Mouse (Mus musculus): ENCODE measurements around the gene Olfr1196. TPM values are rescaled to one million over a fixed set of nuclear protein-coding genes. Genes with fewer than 3 reads are reported as not detected.
"Not testable (repeated sequence)": the region's sequence is repeated elsewhere in the genome, so short reads cannot be mapped to it uniquely, and the experiment has no call there.

Gene Olfr1196
- polyA plus RNA-seq (2015; fragmentation: Nextera tagmentation; extraction: Ambion mirVana): not detected in 2 replicates

- H3K4me2 ChIP-seq: no peak within 1 kb of the TSS
- H3K27me3 ChIP-seq: no peaks in the 10 kb centered on the region
- ATAC-seq (ENCODE audit: low FRiP score, low read depth): no peak
- no peak within 1 kb of the TSS for H3K27ac ChIP-seq (replicated peaks)
- WGBS: 80% methylated on average over 2 of the region's 2 CpGs
- H3K9me3 ChIP-seq: no peaks in the 10 kb centered on the region
- no peak within 1 kb of the TSS for H3K4me3 ChIP-seq
- no peaks in the 10 kb centered on the region for H3K36me3 ChIP-seq
- no peaks in the 10 kb centered on the region for H3K4me1 ChIP-seq (replicated peaks)
- no peak within 1 kb of the TSS for H3K9ac ChIP-seq
These were observed at the start of gene Olfr1196 for GRCm38 (mm10) chr2:88704497-88704896. Gene Olfr1196, minus strand, starts transcription at chr2:88704597.

GRCm38 (mm10) chr2:88751270-88751669 lies 46.9 kb upstream of the Olfr1196 start, which contains the start of gene Olfr1198:
Gene Olfr1198, minus strand, starts transcription at chr2:88751370.
- Histone ChIP-seq H3K36me3 (no peaks in the 10 kb centered on the region), H3K9ac (no peak within 1 kb of the TSS), H3K4me3 (no peak within 1 kb of the TSS), H3K9me3 (no peaks in the 10 kb centered on the region), H3K4me1 (replicated peaks) (no peaks in the 10 kb centered on the region), H3K27ac (replicated peaks) (no peak within 1 kb of the TSS), H3K27me3 (no peaks in the 10 kb centered on the region), H3K4me2 (no peak within 1 kb of the TSS)
- WGBS: 78% methylated on average over 2 of the region's 2 CpGs
- no peak for ATAC-seq (ENCODE audit: low FRiP score, low read depth)

- H3K4me1 ChIP-seq (replicated peaks): no peaks in the 10 kb centered on the region
- no peak overlapping the region for H3K27ac ChIP-seq (replicated peaks)
- H3K4me3 ChIP-seq: no peak overlapping the region
- no peaks in the 10 kb centered on the region for H3K9me3 ChIP-seq
- no peaks in the 10 kb centered on the region for H3K27me3 ChIP-seq
- no peak overlapping the region for H3K9ac ChIP-seq
- ATAC-seq (ENCODE audit: low FRiP score, low read depth): no peak
- H3K4me2 ChIP-seq: no peak overlapping the region
- 75% methylated on average over 3 of the region's 3 CpGs for WGBS
- no peaks in the 10 kb centered on the region for H3K36me3 ChIP-seq
These were observed 39.0 kb upstream of the Olfr1196 start for GRCm38 (mm10) chr2:88743379-88743778.

- Histone ChIP-seq H3K9me3 (no peaks in the 10 kb centered on the region), H3K9ac (no peak within 1 kb of the TSS), H3K4me1 (replicated peaks) (no peaks in the 10 kb centered on the region), H3K4me3 (no peak within 1 kb of the TSS), H3K36me3 (no peaks in the 10 kb centered on the region), H3K27me3 (no peaks in the 10 kb centered on the region), H3K27ac (replicated peaks) (no peak within 1 kb of the TSS), H3K4me2 (no peak within 1 kb of the TSS)
- no peak for ATAC-seq (ENCODE audit: low FRiP score, low read depth)
- WGBS: 82% methylated on average over 1 of the region's 1 CpGs
These were observed 27.9 kb upstream of the Olfr1196 start, which contains the start of gene Olfr1197 for GRCm38 (mm10) chr2:88732266-88732665. Gene Olfr1197, minus strand, starts transcription at chr2:88732366.

GRCm38 (mm10) chr2:88689087-88689486 lies 15.3 kb downstream of the Olfr1196 start, which contains the start of gene Olfr1195:
Gene Olfr1195, minus strand, starts transcription at chr2:88689187.
- no peak within 1 kb of the TSS for H3K27ac ChIP-seq (replicated peaks)
- no peaks in the 10 kb centered on the region for H3K9me3 ChIP-seq
- H3K4me3 ChIP-seq: no peak within 1 kb of the TSS
- no peak within 1 kb of the TSS for H3K4me2 ChIP-seq
- H3K27me3 ChIP-seq: no peaks in the 10 kb centered on the region
- no peaks in the 10 kb centered on the region for H3K36me3 ChIP-seq
- no peaks in the 10 kb centered on the region for H3K4me1 ChIP-seq (replicated peaks)
- ATAC-seq (ENCODE audit: low FRiP score, low read depth): no peak
- H3K9ac ChIP-seq: no peak within 1 kb of the TSS

GRCm38 (mm10) chr2:88675328-88675727 lies 29.1 kb downstream of the Olfr1196 start, which contains the start of gene Olfr1193:
Gene Olfr1193, plus strand, starts transcription at chr2:88675628.
- not testable (repeated sequence) for H3K27ac ChIP-seq (replicated peaks); H3K4me2 ChIP-seq; H3K9me3 ChIP-seq; H3K4me3 ChIP-seq; ATAC-seq (ENCODE audit: low FRiP score, low read depth); H3K9ac ChIP-seq; H3K27me3 ChIP-seq; H3K4me1 ChIP-seq (replicated peaks); H3K36me3 ChIP-seq

GRCm38 (mm10) chr2:88648209-88648608 lies 56.2 kb downstream of the Olfr1196 start, which contains the start of gene Olfr1192-ps1:
Gene Olfr1192-ps1, plus strand, starts transcription at chr2:88648509.
- Histone ChIP-seq H3K4me3 (no peak within 1 kb of the TSS), H3K9ac (no peak within 1 kb of the TSS), H3K27ac (replicated peaks) (no peak within 1 kb of the TSS), H3K4me2 (no peak within 1 kb of the TSS), H3K36me3 (no peaks in the 10 kb centered on the region), H3K9me3 (no peaks in the 10 kb centered on the region), H3K4me1 (replicated peaks) (no peaks in the 10 kb centered on the region), H3K27me3 (no peaks in the 10 kb centered on the region)
- 56% methylated on average over 1 of the region's 1 CpGs for WGBS
- no peak for ATAC-seq (ENCODE audit: low FRiP score, low read depth)

Other genes starting within 250 kb of the Olfr1196 start
- not detected in 2 replicates for gene Olfr1183, start 249.7 kb downstream of the Olfr1196 start, polyA plus RNA-seq (2015; fragmentation: Nextera tagmentation; extraction: Ambion mirVana)
- gene Olfr1184, start 221.0 kb downstream of the Olfr1196 start, polyA plus RNA-seq (2015; fragmentation: Nextera tagmentation; extraction: Ambion mirVana): not detected in 2 replicates
- not detected in 2 replicates for gene Olfr1185-ps1, start 211.3 kb downstream of the Olfr1196 start, polyA plus RNA-seq (2015; fragmentation: Nextera tagmentation; extraction: Ambion mirVana)
- gene Olfr1186, start 186.0 kb downstream of the Olfr1196 start, polyA plus RNA-seq (2015; fragmentation: Nextera tagmentation; extraction: Ambion mirVana): not detected in 2 replicates
- not detected in 2 replicates for gene Olfr1188, start 147.7 kb downstream of the Olfr1196 start, polyA plus RNA-seq (2015; fragmentation: Nextera tagmentation; extraction: Ambion mirVana)
- not detected in 2 replicates for gene Olfr1189, start 118.1 kb downstream of the Olfr1196 start, polyA plus RNA-seq (2015; fragmentation: Nextera tagmentation; extraction: Ambion mirVana)
- not detected in 2 replicates for gene Olfr1191-ps1, start 64.1 kb downstream of the Olfr1196 start, polyA plus RNA-seq (2015; fragmentation: Nextera tagmentation; extraction: Ambion mirVana)
- not detected in 2 replicates for gene Olfr1192-ps1, start 56.1 kb downstream of the Olfr1196 start, polyA plus RNA-seq (2015; fragmentation: Nextera tagmentation; extraction: Ambion mirVana)
- gene Olfr1193, start 29.0 kb downstream of the Olfr1196 start, polyA plus RNA-seq (2015; fragmentation: Nextera tagmentation; extraction: Ambion mirVana): not detected in 2 replicates
- gene Olfr1195, start 15.4 kb downstream of the Olfr1196 start, polyA plus RNA-seq (2015; fragmentation: Nextera tagmentation; extraction: Ambion mirVana): not detected in 2 replicates
- not detected in 2 replicates for gene Olfr1197, start 27.8 kb upstream of the Olfr1196 start, polyA plus RNA-seq (2015; fragmentation: Nextera tagmentation; extraction: Ambion mirVana)
- not detected in 2 replicates for gene Olfr1198, start 46.8 kb upstream of the Olfr1196 start, polyA plus RNA-seq (2015; fragmentation: Nextera tagmentation; extraction: Ambion mirVana)
- not detected in 2 replicates for gene Olfr1199, start 55.9 kb upstream of the Olfr1196 start, polyA plus RNA-seq (2015; fragmentation: Nextera tagmentation; extraction: Ambion mirVana)
- not detected in 2 replicates for gene Olfr1200, start 65.9 kb upstream of the Olfr1196 start, polyA plus RNA-seq (2015; fragmentation: Nextera tagmentation; extraction: Ambion mirVana)
- gene Olfr1201, start 88.4 kb upstream of the Olfr1196 start, polyA plus RNA-seq (2015; fragmentation: Nextera tagmentation; extraction: Ambion mirVana): not detected in 2 replicates
- 0.04 TPM in 1 of 2 replicates, not detected in the other for gene Olfr1202, start 109.9 kb upstream of the Olfr1196 start, polyA plus RNA-seq (2015; fragmentation: Nextera tagmentation; extraction: Ambion mirVana)
- gene Olfr1205, start 125.1 kb upstream of the Olfr1196 start, polyA plus RNA-seq (2015; fragmentation: Nextera tagmentation; extraction: Ambion mirVana): not detected in 2 replicates
- not detected in 2 replicates for gene Olfr1204, start 144.7 kb upstream of the Olfr1196 start, polyA plus RNA-seq (2015; fragmentation: Nextera tagmentation; extraction: Ambion mirVana)
- gene Olfr1206, start 158.6 kb upstream of the Olfr1196 start, polyA plus RNA-seq (2015; fragmentation: Nextera tagmentation; extraction: Ambion mirVana): not detected in 2 replicates
- not detected in 2 replicates for gene Olfr1208, start 197.7 kb upstream of the Olfr1196 start, polyA plus RNA-seq (2015; fragmentation: Nextera tagmentation; extraction: Ambion mirVana)
- not detected in 2 replicates for gene Olfr1209, start 210.6 kb upstream of the Olfr1196 start, polyA plus RNA-seq (2015; fragmentation: Nextera tagmentation; extraction: Ambion mirVana)
- not detected in 2 replicates for gene Olfr1211, start 233.5 kb upstream of the Olfr1196 start, polyA plus RNA-seq (2015; fragmentation: Nextera tagmentation; extraction: Ambion mirVana)
- not detected in 2 replicates for gene Olfr1212, start 249.4 kb upstream of the Olfr1196 start, polyA plus RNA-seq (2015; fragmentation: Nextera tagmentation; extraction: Ambion mirVana)

All from hindbrain, embryonic 15.5 days (tissue).